Mouse (Mus musculus) layer of hippocampus, postnatal 10 days (tissue): ENCODE measurements around the gene C2cd2. TPM values are rescaled to one million over a fixed set of nuclear protein-coding genes. Genes with fewer than 3 reads are reported as not detected.
A peak's percentile ranks its signal among the peaks of the same experiment; 100 is the strongest.
"Not testable (repeated sequence)": the region's sequence is repeated elsewhere in the genome, so short reads cannot be mapped to it uniquely, and the experiment has no call there.

Source experiments
- DNase-seq, 2 experiments: peaks; one replicate each; pipeline ENCODE4 v3.0.0; 2021; ENCODE audit warnings: low spot score in 2 of 2
- long read RNA-seq: library from polyadenylated mRNA; stranded (forward); transcript quantifications from one replicate; pipeline ENCODE4 v2.0.0, GENCODE M21; 2023
- total RNA-seq, 2 experiments: library from RNA; stranded (reverse); gene quantifications; 2 replicates each; pipeline ENCODE4 v1.2.3; 2021

Gene C2cd2
- total RNA-seq: 10 to 100 TPM; 22.1 to 26.3 TPM
- long read RNA-seq, full-length matches to known transcripts: 3 of 10 reads
- long read RNA-seq, partial matches to known transcripts: 3 of 10 reads
- long read RNA-seq, other reads (novel, unspliced or antisense): 4 of 10 reads

DNA sequence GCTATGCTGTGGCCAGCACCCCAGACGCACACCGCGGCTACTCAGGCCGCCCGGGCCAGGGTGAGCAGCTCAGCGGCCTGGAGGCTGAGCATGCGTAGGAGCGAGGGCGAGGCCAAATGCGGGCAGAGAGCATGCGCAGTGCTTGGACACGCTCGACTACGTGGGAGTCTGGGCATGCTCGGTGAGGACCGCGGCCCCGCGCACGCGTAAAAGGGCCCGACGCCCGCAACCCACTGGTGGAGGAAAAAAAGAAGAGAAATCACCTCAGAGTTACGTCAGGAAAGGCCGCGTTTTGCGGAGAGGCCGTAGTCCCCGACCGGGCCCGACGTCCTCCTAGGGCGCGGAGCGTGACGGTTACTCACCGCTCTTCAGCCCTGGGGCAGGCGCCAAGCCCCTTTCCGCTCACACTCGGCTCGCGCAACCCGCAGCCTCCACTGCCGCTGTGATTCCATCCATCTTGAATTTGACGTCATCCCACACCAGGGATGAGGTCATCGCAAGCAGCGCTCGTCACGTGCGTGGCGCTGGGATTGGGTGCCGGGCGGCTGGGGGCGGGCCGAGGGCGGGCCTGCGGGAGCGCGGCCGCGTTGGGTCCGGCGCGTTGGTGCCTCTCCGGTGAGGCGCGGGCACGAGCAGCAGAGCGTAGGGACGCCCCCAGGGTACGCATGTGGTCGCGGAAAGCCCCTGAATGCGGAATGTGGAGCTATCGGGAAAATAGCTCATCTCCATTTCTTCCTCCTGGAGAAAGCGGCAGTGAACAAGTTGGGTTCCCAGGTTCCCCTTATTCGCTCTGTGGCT, at the start of gene C2cd2, which contains the start of gene Zbtb21:
Gene C2cd2 (minus strand): TSS at position 448 of the 798 bp plus-strand sequence.
Gene Zbtb21 (minus strand): TSS at position 472 of the 798 bp plus-strand sequence.
- peak; percentile 96 to 98 for DNase-seq

DNA sequence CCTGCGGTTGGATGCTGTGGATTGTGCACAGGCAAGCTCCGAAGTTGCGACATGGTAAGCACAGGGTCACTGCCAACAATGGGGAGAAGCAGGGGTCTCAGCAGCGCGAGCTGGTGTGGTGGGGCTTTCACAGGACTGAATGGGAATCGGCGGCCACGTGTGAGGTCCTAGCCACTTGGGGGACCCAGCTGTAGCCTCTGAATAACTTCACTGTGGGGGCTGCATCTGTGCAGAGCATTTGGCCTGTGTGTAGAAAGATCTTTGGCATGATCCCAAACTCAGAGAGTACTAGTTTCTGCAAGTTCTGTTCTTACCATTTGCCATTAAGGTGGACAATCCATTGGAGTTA, 35.0 kb upstream of the C2cd2 start:
- DNase-seq: not testable (repeated sequence)

- peak; percentile 78 to 83 for DNase-seq
Measured at GRCm38 (mm10) chr16:97996616-97997382, 34.4 kb upstream of the C2cd2 start, which contains the start of gene B230307C23Rik. Gene B230307C23Rik, plus strand, starts transcription at chr16:97997315.

DNA sequence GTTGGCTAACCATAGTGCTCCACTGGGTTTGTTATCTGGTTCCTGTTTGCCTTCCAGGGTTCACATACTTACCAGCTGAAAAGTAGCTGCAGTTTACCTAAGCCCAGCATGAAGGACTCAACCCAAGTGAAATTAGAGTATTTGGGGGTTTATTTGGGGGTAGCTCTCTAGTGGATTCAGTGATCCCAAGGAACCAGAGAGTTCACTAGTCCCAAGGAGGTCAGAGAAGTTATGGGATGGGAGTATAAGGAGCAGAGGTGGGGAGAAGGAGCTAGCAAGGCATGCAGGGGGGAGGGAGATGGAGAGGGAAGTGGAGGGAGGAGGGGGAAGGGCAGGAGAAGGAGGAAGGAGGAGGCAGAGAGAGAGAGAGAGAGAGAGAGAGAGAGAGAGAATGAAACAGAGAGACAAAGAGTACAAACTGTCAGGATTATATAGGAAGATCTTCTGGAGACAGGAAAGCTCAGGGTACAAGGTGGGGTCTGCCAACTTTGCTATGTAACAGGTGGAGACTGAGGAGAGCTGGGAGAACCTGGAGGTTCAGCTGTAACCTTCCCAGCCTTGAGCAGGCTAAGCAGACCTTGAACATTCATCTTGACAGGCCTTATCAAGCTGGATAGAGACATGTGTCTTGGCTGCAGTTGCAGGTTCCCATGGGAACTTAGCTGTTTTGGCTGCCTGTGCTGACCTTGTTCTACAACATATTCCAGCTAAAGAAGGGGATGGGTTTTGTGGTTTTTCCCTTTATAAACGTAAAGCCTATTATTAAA, 33.6 kb upstream of the C2cd2 start:
- DNase-seq: peak; percentile 10 to 18

DNA sequence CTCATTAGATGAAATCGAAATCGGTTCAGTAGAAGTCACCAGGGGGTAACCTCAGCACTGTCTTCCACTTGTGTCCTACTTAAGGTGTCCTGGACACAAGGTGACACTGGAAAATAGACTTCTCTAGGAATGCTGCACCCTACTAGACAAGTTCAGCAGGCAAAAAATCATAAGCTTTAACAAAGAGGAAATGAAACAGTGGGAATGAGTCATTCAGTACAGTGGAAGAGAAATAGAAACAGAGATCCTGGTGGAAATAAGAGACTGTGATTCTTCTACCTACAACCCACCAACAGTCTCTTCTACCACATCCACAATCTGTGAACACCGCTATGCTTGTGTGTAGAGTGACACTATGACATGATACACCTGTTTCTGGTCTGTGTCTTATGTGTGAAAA, 30.1 kb upstream of the C2cd2 start:
- DNase-seq: not testable (repeated sequence)

DNA sequence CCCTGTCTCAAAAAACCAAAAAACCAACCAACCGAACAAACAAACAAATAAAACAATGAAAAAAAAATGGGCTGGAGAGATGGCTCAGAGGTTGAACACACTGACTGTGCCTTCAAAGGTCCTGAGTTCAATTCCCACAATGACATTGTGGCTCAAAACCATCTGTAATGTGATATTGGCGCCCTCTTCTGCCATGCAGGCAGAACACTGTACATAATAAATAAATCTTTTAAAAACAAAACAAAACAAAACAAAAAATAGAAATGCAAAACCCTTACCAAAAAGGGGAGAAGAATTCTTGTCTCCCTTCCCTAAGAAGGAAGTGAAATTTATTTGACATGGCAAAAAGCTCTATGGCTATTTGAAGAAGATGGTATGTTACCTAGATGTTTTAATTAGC, 29.1 kb upstream of the C2cd2 start:
- no peak for DNase-seq

GRCm38 (mm10) chr16:97984589-97984988, 22.2 kb upstream of the C2cd2 start:
- no peak for DNase-seq

GRCm38 (mm10) chr16:97981362-97981761, 19.0 kb upstream of the C2cd2 start:
- DNase-seq: no peak

DNA sequence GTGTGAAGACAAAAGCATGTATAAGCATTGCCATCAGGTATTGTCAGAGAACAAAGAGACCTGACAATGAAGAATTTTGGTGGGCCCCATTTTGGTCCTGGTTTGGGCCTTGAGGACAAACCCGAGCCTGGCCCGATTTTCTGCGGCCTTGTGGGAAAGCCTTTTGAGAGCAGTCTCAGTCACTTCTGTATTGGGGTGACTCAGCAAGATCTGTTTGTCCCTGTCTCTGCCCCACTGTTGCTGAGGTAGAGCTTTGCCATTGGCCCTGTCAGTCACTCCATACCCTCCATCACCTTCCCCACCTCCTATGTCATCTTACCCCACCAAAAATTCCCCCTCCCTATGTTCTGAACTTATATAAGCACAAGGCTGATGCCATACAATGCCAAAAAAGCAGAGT, 15.3 kb upstream of the C2cd2 start:
- no peak for DNase-seq

DNA sequence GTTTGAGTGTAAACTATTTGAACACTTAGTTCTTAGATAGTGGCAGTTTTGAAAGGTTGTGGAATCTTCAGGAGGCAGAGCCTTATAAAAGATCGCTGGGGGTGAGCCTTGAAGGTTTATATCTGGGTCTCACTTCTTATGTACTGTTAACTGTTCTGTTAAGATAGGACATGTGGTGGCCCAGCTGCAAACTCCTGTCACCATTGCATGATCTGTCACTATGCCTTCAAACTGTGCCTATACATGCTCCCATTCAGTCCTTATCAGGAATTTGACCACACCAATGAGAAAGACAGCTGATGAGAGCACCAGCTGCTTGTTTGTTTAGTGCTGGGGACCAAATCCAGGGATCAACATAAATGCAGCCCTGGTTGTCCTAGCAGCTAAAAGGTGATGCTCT, 14.9 kb upstream of the C2cd2 start:
- DNase-seq: no peak

DNA sequence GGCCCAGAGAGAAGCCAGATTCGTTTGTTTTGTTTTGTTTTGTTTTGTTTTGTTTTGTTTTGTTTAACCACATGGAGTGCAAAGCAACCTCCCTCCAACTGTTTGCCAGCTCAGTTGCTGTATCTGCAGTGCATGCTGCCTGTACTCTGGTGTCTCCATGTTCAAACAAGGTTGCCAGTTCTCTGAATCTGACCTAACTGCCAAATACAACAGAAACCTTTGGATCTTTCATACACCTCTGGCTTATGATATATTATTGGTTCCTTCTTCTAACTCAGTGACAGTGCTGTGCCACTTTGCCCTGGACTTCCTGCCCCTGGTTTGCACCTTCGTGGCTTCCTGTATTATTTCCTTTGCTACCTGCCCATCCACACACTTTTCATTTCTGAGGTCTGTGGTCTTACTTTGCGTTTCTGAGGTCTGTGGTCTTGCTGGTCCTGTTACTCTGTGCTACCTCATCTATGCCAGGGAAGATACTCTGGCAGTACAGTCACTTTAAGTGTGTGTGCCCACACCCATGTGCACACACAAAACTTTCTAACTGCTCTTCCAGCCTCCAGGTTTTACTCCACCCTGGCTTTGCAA, 1.6 kb upstream of the C2cd2 start:
- no peak for DNase-seq

- DNase-seq: no peak
Measured at GRCm38 (mm10) chr16:97961381-97962150, 832 bp downstream of the C2cd2 start.

- no peak for DNase-seq
Measured at GRCm38 (mm10) chr16:97960348-97960747, 2.0 kb downstream of the C2cd2 start.

- no peak for DNase-seq
Measured at GRCm38 (mm10) chr16:97958401-97958973, 3.9 kb downstream of the C2cd2 start.

DNA sequence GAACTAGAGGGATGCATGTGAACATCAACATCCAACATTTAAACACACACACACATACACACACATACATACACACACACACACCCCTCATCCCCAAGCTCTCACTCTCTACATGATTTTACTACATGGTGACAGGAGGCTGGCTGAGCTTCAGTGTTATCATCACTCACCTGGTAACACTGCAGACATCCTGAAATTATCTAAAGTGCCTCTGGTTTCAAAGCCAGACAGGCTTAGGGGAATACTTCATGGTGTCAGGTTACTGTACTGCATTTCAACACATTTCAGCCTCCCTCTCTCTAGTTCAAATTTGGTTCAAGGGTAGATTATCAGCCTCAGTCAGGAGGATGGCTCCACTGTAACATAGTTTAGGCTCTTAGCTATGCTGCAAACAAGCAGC, 4.8 kb downstream of the C2cd2 start:
- DNase-seq: no peak

DNA sequence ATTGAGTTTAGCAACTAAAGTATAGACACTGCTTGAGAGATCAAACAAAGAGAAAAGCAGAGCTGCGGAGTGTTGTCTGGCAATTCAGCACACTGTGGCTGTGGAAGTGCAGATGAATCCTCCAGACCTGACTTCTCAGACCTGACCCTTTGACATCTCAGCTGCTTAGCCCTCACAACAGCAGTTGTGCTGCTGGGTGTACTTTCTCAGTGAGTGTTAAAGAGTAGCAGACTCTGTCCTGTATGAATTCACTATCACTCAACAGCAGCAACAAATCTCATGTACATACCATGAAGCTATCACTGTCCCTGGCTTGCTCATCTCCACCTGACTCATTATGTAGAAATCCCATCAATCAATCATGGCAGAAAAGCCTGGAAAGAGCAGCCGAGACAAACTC, 6.4 kb downstream of the C2cd2 start:
- no peak for DNase-seq

- peak in 1 of 2 experiments; percentile 1 for DNase-seq
Measured at GRCm38 (mm10) chr16:97953300-97953699, 9.1 kb downstream of the C2cd2 start.

- DNase-seq: peak in 1 of 2 experiments; percentile 6
Measured at GRCm38 (mm10) chr16:97952801-97953200, 9.6 kb downstream of the C2cd2 start.

DNA sequence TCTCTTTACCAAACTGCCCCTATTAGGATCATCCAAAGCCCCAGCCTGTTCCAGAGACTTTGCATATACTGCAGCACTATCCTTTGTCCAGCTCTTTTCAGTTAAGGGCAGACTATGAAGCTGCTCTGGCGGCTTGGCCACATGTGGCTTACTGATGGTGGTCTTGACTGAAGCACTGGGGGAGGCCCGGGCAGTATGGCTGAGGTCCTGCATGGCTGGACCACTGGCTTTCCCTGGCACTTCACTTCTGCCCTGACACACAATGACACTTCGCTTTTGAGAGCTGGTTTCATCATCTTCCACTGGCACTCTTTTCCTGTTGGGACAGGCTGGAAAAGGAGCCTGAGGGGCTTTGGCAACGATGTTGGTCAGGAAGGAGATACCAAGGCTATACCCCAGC, 10.0 kb downstream of the C2cd2 start:
- no peak for DNase-seq

GRCm38 (mm10) chr16:97950061-97950460, 12.3 kb downstream of the C2cd2 start:
- peak in 1 of 2 experiments; percentile 6 for DNase-seq
